Mouse (Mus musculus) heart, postnatal 0 days (tissue): Measurements from ENCODE around the gene Ap4e1. TPM values are rescaled to one million over a fixed set of nuclear protein-coding genes. Genes with fewer than 3 reads are reported as not detected.

ENCODE experiments used
- ATAC-seq: fragments of 200-750 bp; cut with Nextera tagmentation; 2 replicates; pipeline ENCODE4 v1.8.0; 2017; ENCODE audit warnings: low read depth, moderate number of reproducible peaks, moderate library complexity; ENCODE audit not compliant: insufficient read depth
- DNase-seq: peaks from one replicate; pipeline ENCODE4 v3.0.0-alpha.2; 2016; ENCODE audit warnings: low spot score
- H3K27ac ChIP-seq: fragments of 300-500 bp; sonication (generic); 2 replicates; pipeline ENCODE4 v1.5.1; 2014; ENCODE audit warnings: low read depth, mild to moderate bottlenecking
- H3K27me3 ChIP-seq: fragments of 300-500 bp; sonication (generic); 2 replicates; pipeline ENCODE4 v1.6.1; 2014; ENCODE audit warnings: low read length, mixed read lengths; ENCODE audit not compliant: control insufficient read depth, insufficient read depth
- H3K36me3 ChIP-seq: fragments of 300-500 bp; sonication (generic); replicated peaks from 2 replicates; pipeline ENCODE4 v1.6.1; 2014; ENCODE audit warnings: low read length, mixed read lengths; ENCODE audit not compliant: control insufficient read depth, insufficient read depth
- H3K4me1 ChIP-seq: fragments of 300-500 bp; sonication (generic); 2 replicates; pipeline ENCODE4 v1.6.1; 2014; ENCODE audit warnings: antibody characterized with exemption; ENCODE audit not compliant: control insufficient read depth, insufficient read depth
- H3K4me2 ChIP-seq: fragments of 300-500 bp; sonication (generic); 2 replicates; pipeline ENCODE4 v1.6.1; 2014; ENCODE audit warnings: low read depth, mild to moderate bottlenecking, low read length, moderate library complexity
- H3K4me3 ChIP-seq: fragments of 300-500 bp; sonication (generic); 2 replicates; pipeline ENCODE4 v1.5.1; 2014; ENCODE audit warnings: low read depth, low read length
- H3K9ac ChIP-seq: fragments of 300-500 bp; sonication (generic); replicated peaks from 2 replicates; pipeline ENCODE4 v1.6.1; 2014; ENCODE audit warnings: low read depth, low read length, mixed read lengths
- H3K9me3 ChIP-seq: fragments of 300-500 bp; sonication (generic); replicated peaks from 2 replicates; pipeline ENCODE4 v1.6.1; 2016; ENCODE audit warnings: low read length; ENCODE audit not compliant: control insufficient read depth
- CTCF ChIP-seq: IDR thresholded peaks from 2 replicates; pipeline ENCODE4 v1.5.1; 2016; ENCODE audit warnings: antibody characterized with exemption, control low read depth, low read depth
- EP300 ChIP-seq: IDR thresholded peaks from 2 replicates; pipeline ENCODE4 v1.6.1; 2016; ENCODE audit warnings: antibody characterized with exemption, low read depth
- WGBS: fragments of 180-500 bp; shearing (Covaris S2); extraction: QIAGEN DNeasy Blood & Tissue Kit; methylation state at CpG from one replicate; pipeline ENCODE4 v1.1.7; 2014; 5-methylcytosine and 5-hydroxymethylcytosine counted together
- microRNA-seq: library from miRNA; unstranded; fragments of <30 nt; microRNA quantifications from one replicate; pipeline ENCODE4, GENCODE M21; 2016
- polyA plus RNA-seq: library from polyadenylated mRNA; unstranded; fragments of >200 nt; fragmentation: Nextera tagmentation; extraction: Ambion mirVana; gene quantifications from 2 replicates; pipeline ENCODE4 v1.2.1, GENCODE M21; 2015
- total RNA-seq: library from RNA; depleted of rRNA; stranded (reverse); fragments of >200 nt; gene quantifications from 2 replicates; pipeline ENCODE4 v1.2.3, GENCODE M21; 2014; ENCODE audit warnings: low replicate concordance; rRNA removed

The Ap4e1 gene
- total and polyA plus RNA-seq, 2 experiments from 2014 or later, result 4.0 to 8.3 TPM

DNA sequence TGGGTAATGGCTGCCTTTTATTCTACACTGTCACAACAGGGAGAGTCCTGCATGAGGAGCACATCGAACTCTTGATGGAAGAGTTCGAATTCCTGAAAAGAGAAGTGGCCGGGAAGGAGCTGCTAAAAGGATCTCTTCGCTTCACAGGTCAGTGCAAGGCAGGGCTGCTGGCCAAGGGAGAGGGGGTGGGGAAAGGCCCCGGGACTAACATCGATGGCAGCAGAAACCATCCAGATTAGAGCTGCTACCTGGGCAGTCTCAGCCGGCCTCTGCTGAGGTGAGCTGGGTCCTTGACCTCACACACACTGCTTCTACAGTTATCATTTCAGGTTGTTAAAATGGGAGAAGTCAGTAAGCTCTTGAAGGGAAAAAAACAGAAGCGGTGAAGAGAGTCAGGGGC, 83.5 kb downstream of the Ap4e1 start:
- no peaks in the 10 kb centered on the region for H3K27me3 ChIP-seq
- H3K27ac ChIP-seq, result no peak overlapping the region
- peaks cover 8% of the 10 kb centered on the region; the same call in 1 of the 2 replicates for H3K36me3 ChIP-seq
- no peak overlapping the region for H3K9ac ChIP-seq
- H3K4me2 ChIP-seq, result no peak overlapping the region
- no peaks in the 10 kb centered on the region for H3K9me3 ChIP-seq
- H3K4me3 ChIP-seq, result no peak overlapping the region
- ATAC-seq (no peak), DNase-seq (no peak)
- WGBS, result 50% methylated on average over 8 of the region's 8 CpGs
- TF ChIP-seq EP300 (no peak), CTCF (no peak)
- H3K4me1 ChIP-seq, result no peaks in the 10 kb centered on the region

DNA sequence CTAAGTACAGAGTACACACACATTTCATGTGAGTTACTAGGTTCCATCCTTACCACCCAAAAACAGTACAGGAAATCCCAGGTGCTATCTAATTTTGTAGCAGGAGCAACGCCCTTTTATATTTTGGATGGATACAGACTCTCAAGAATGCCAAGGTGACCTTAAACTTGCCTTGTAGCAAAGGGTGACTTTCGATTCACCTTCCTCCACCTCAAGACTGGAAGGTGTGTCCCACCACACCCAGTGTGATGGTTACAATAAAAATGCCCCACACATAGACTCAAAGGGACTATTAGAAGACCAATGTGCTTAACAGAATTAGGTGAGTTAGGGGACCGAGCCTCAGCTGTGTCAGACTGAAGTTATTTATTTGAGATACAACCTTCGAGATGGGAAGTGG, 100.5 kb downstream of the Ap4e1 start:
- no peaks in the 10 kb centered on the region for H3K4me1 ChIP-seq
- DNase-seq, result no peak
- no peaks in the 10 kb centered on the region for H3K27me3 ChIP-seq
- no peak overlapping the region for H3K9ac ChIP-seq
- ATAC-seq, result no peak
- no peak overlapping the region for H3K27ac ChIP-seq
- TF ChIP-seq CTCF, result no peak
- no peak for TF ChIP-seq EP300
- peaks cover 77% of the 10 kb centered on the region for H3K36me3 ChIP-seq
- H3K9me3 ChIP-seq, result no peaks in the 10 kb centered on the region
- WGBS, result 86% methylated on average over 4 of the region's 4 CpGs
- no peak overlapping the region for H3K4me3 ChIP-seq
- H3K4me2 ChIP-seq, result no peak overlapping the region

Small RNAs within 50 kb of the gene (microRNA-seq; reads per million reads assigned to microRNA genes)
- gene Gm24081, result not detected

Other genes starting within 250 kb of the Ap4e1 start
- 0.15 and 1.0 TPM in 2 replicates for gene Usp50, start 225.2 kb upstream of the Ap4e1 start, total RNA-seq
- 1.7 and 2.2 TPM in 2 replicates for gene Usp50, start 225.2 kb upstream of the Ap4e1 start, polyA plus RNA-seq
- 30.4 and 39.7 TPM in 2 replicates for gene Trpm7, start 132.5 kb upstream of the Ap4e1 start, total RNA-seq
- gene Trpm7, start 132.5 kb upstream of the Ap4e1 start, polyA plus RNA-seq, result 35.6 and 35.7 TPM in 2 replicates
- 32.6 and 42.7 TPM in 2 replicates for gene Sppl2a, start 75.5 kb upstream of the Ap4e1 start, total RNA-seq
- 28.7 and 30.3 TPM in 2 replicates for gene Sppl2a, start 75.5 kb upstream of the Ap4e1 start, polyA plus RNA-seq
- gene Blvra, start 61.9 kb downstream of the Ap4e1 start, total RNA-seq, result 16.0 and 27.0 TPM in 2 replicates
- 37.6 and 43.6 TPM in 2 replicates for gene Blvra, start 61.9 kb downstream of the Ap4e1 start, polyA plus RNA-seq
- 17.0 and 33.4 TPM in 2 replicates for gene Ncaph, start 125.2 kb downstream of the Ap4e1 start, total RNA-seq
- 14.7 and 15.6 TPM in 2 replicates for gene Ncaph, start 125.2 kb downstream of the Ap4e1 start, polyA plus RNA-seq
- 9.4 and 13.6 TPM in 2 replicates for gene Itpripl1, start 134.7 kb downstream of the Ap4e1 start, total RNA-seq
- 9.8 and 10.2 TPM in 2 replicates for gene Itpripl1, start 134.7 kb downstream of the Ap4e1 start, polyA plus RNA-seq
- 0.27 TPM in 1 of 2 replicates, not detected in the other for gene 1810024B03Rik, start 199.6 kb downstream of the Ap4e1 start, total RNA-seq
- 1.6 and 1.9 TPM in 2 replicates for gene 1810024B03Rik, start 199.6 kb downstream of the Ap4e1 start, polyA plus RNA-seq
- 60.0 and 62.2 TPM in 2 replicates for gene Snrnp200, start 199.7 kb downstream of the Ap4e1 start, total RNA-seq
- 33.3 and 36.7 TPM in 2 replicates for gene Snrnp200, start 199.7 kb downstream of the Ap4e1 start, polyA plus RNA-seq
- gene Ciao1, start 239.1 kb downstream of the Ap4e1 start, total RNA-seq, result 38.0 and 65.9 TPM in 2 replicates
- 53.7 and 59.5 TPM in 2 replicates for gene Ciao1, start 239.1 kb downstream of the Ap4e1 start, polyA plus RNA-seq
- gene Tmem127, start 239.2 kb downstream of the Ap4e1 start, total RNA-seq, result 48.2 and 75.3 TPM in 2 replicates
- 21.2 and 22.1 TPM in 2 replicates for gene Tmem127, start 239.2 kb downstream of the Ap4e1 start, polyA plus RNA-seq